Mouse (Mus musculus): ENCODE measurements around the gene Llph.

Gene Llph

GRCm38 (mm10) chr10:120279482-120280128, 52.7 kb downstream of the Llph start:
- no peak for DNase-seq (ENCODE audit: low spot score)

- DNase-seq (ENCODE audit: low spot score) = no peak
Measured at GRCm38 (mm10) chr10:120280375-120280774, 53.5 kb downstream of the Llph start.

GRCm38 (mm10) chr10:120281700-120282099, 54.8 kb downstream of the Llph start:
- no peak for DNase-seq (ENCODE audit: low spot score)
